Mouse (Mus musculus): ENCODE measurements at regions not wholly inside any gene's neighbourhood (a gene's known extent, or its start where the extent isn't known, plus 50 kb on each side); places are given as distances from the start of the nearest gene placed in this dataset.

GRCm38 (mm10) chr9:27242325-27242724 lies 56.7 kb upstream of the Igsf9b start:
- no peak for DNase-seq

GRCm38 (mm10) chr9:27240926-27241325 lies 58.1 kb upstream of the Igsf9b start:
- DNase-seq: no peak

- DNase-seq: no peak
Measured at GRCm38 (mm10) chr9:27240491-27240890, 58.5 kb upstream of the Igsf9b start.

- no peak for DNase-seq
Measured at GRCm38 (mm10) chr9:27232692-27233091, 66.3 kb upstream of the Igsf9b start.

- no peak for DNase-seq
Measured at GRCm38 (mm10) chr9:27227458-27227857, 71.5 kb upstream of the Igsf9b start.

GRCm38 (mm10) chr9:27221183-27221582 lies 66.0 kb upstream of the Jam3 start:
- DNase-seq: no peak

- DNase-seq: no peak
Measured at GRCm38 (mm10) chr9:27216024-27216423, 60.8 kb upstream of the Jam3 start.

GRCm38 (mm10) chr9:27214023-27214422 lies 58.8 kb upstream of the Jam3 start:
- peak; percentile 54 for DNase-seq

GRCm38 (mm10) chr9:27208840-27209239 lies 53.6 kb upstream of the Jam3 start:
- no peak for DNase-seq

Data from adrenal gland, postnatal 25 days (tissue).